Mouse (Mus musculus): Measurements from ENCODE around the gene Zfp791. TPM values are rescaled to one million over a fixed set of nuclear protein-coding genes. Genes with fewer than 3 reads are reported as not detected.
A peak's percentile ranks its signal among the peaks of the same experiment; 100 is the strongest.

The Zfp791 gene
- polyA plus RNA-seq, 1 experiment from 2014 or later, result 2.0 TPM

GRCm38 (mm10) chr8:85059879-85060616 lies 62.8 kb downstream of the Zfp791 start, which contains the start of gene Fbxw9:
TSS of gene Fbxw9 (plus strand) at chr8:85060055.
- Histone ChIP-seq H3K27ac (replicated peaks; ENCODE audit: low read depth, low read length) (no peak within 1 kb of the TSS), H3K9ac (replicated peaks; ENCODE audit: low read length) (peak within 1 kb of the TSS; percentile 67), H3K4me2 (ENCODE audit: low read depth, low read length) (peak within 1 kb of the TSS; percentile 92), H3K4me1 (ENCODE audit: control insufficient read depth, insufficient read depth, low read length) (0 out of 2 replicates have a peak, but pooled peaks cover 2% of the 10 kb centered on the region), H3K9me3 (replicated peaks; ENCODE audit: control insufficient read depth, low read length) (no peaks in the 10 kb centered on the region), H3K36me3 (replicated peaks; ENCODE audit: control insufficient read depth, insufficient read depth, low read depth, low read length) (0 out of 2 replicates have a peak, but pooled peaks cover 5% of the 10 kb centered on the region), H3K27me3 (ENCODE audit: control insufficient read depth, insufficient read depth, low read length) (no peaks in the 10 kb centered on the region), H3K4me3 (ENCODE audit: low read depth, low read length) (peak within 1 kb of the TSS; percentile 77)
- DNase-seq (ENCODE audit: low spot score) (peak; percentile 96), ATAC-seq (replicated peaks; ENCODE audit: insufficient number of reproducible peaks, low FRiP score, low TSS enrichment, low read depth) (peak; percentile 84)
- under 1% methylated on average over 52 of the region's 53 CpGs for WGBS

Small RNAs within 50 kb of the gene (microRNA-seq; reads per million reads assigned to microRNA genes)
- gene Gm23388 (ENCODE audit: borderline number of aligned reads) (13.2 reads per million, percentile 16 among the genes with 10 or more reads in this experiment), gene Mir7070 (ENCODE audit: borderline number of aligned reads) (1.9 reads per million)

Other genes with a start within 250 kb of the Zfp791 start
- gene Gcdh, start 229.2 kb downstream of the Zfp791 start, polyA plus RNA-seq (2014; fragmentation: Nextera tagmentation; extraction: Ambion mirVana), result 40.3 and 40.5 TPM in 2 replicates
- 11.1 and 14.4 TPM in 2 replicates for gene Klf1, start 221.2 kb downstream of the Zfp791 start, polyA plus RNA-seq (2014; fragmentation: Nextera tagmentation; extraction: Ambion mirVana)
- gene Dnase2a, start 214.5 kb downstream of the Zfp791 start, polyA plus RNA-seq (2014; fragmentation: Nextera tagmentation; extraction: Ambion mirVana), result 5.5 and 7.2 TPM in 2 replicates
- gene Mast1, start 185.7 kb downstream of the Zfp791 start, polyA plus RNA-seq (2014; fragmentation: Nextera tagmentation; extraction: Ambion mirVana), result 2.8 and 3.9 TPM in 2 replicates
- not detected in 2 replicates for gene Rtbdn, start 176.1 kb downstream of the Zfp791 start, polyA plus RNA-seq (2014; fragmentation: Nextera tagmentation; extraction: Ambion mirVana)
- gene Gm49661, start 153.7 kb downstream of the Zfp791 start, polyA plus RNA-seq (2014; fragmentation: Nextera tagmentation; extraction: Ambion mirVana), result not detected in 2 replicates
- gene Prdx2, start 153.5 kb downstream of the Zfp791 start, polyA plus RNA-seq (2014; fragmentation: Nextera tagmentation; extraction: Ambion mirVana), result 1,219 and 1,316 TPM in 2 replicates
- gene Rnaseh2a, start 153.3 kb downstream of the Zfp791 start, polyA plus RNA-seq (2014; fragmentation: Nextera tagmentation; extraction: Ambion mirVana), result 109 and 137 TPM in 2 replicates
- 5.4 and 6.2 TPM in 2 replicates for gene Junb, start 144.4 kb downstream of the Zfp791 start, polyA plus RNA-seq (2014; fragmentation: Nextera tagmentation; extraction: Ambion mirVana)
- 11.3 and 14.2 TPM in 2 replicates for gene Hook2, start 132.5 kb downstream of the Zfp791 start, polyA plus RNA-seq (2014; fragmentation: Nextera tagmentation; extraction: Ambion mirVana)
- not detected in 2 replicates for gene Best2, start 108.6 kb downstream of the Zfp791 start, polyA plus RNA-seq (2014; fragmentation: Nextera tagmentation; extraction: Ambion mirVana)
- gene Asna1, start 97.8 kb downstream of the Zfp791 start, polyA plus RNA-seq (2014; fragmentation: Nextera tagmentation; extraction: Ambion mirVana), result 130 and 132 TPM in 2 replicates
- gene Trir, start 96.3 kb downstream of the Zfp791 start, polyA plus RNA-seq (2014; fragmentation: Nextera tagmentation; extraction: Ambion mirVana), result 172 and 178 TPM in 2 replicates
- gene Tnpo2, start 86.2 kb downstream of the Zfp791 start, polyA plus RNA-seq (2014; fragmentation: Nextera tagmentation; extraction: Ambion mirVana), result 17.0 and 20.5 TPM in 2 replicates
- 20.4 and 21.2 TPM in 2 replicates for gene Fbxw9, start 63.0 kb downstream of the Zfp791 start, polyA plus RNA-seq (2014; fragmentation: Nextera tagmentation; extraction: Ambion mirVana)
- gene Gm5741, start 55.1 kb downstream of the Zfp791 start, polyA plus RNA-seq (2014; fragmentation: Nextera tagmentation; extraction: Ambion mirVana), result not detected in 2 replicates
- 61.9 and 67.7 TPM in 2 replicates for gene Dhps, start 51.3 kb downstream of the Zfp791 start, polyA plus RNA-seq (2014; fragmentation: Nextera tagmentation; extraction: Ambion mirVana)
- gene Wdr83os, start 42.4 kb downstream of the Zfp791 start, polyA plus RNA-seq (2014; fragmentation: Nextera tagmentation; extraction: Ambion mirVana), result 117 and 127 TPM in 2 replicates
- 48.6 and 52.2 TPM in 2 replicates for gene Wdr83, start 41.8 kb downstream of the Zfp791 start, polyA plus RNA-seq (2014; fragmentation: Nextera tagmentation; extraction: Ambion mirVana)
- 19.5 and 21.9 TPM in 2 replicates for gene Man2b1, start 39.8 kb downstream of the Zfp791 start, polyA plus RNA-seq (2014; fragmentation: Nextera tagmentation; extraction: Ambion mirVana)
- not detected in 2 replicates for gene Cks1brt, start 28.8 kb upstream of the Zfp791 start, polyA plus RNA-seq (2014; fragmentation: Nextera tagmentation; extraction: Ambion mirVana)
- not detected in 2 replicates for gene Olfr371, start 102.9 kb upstream of the Zfp791 start, polyA plus RNA-seq (2014; fragmentation: Nextera tagmentation; extraction: Ambion mirVana)
- 158 and 166 TPM in 2 replicates for gene Orc6, start 176.5 kb upstream of the Zfp791 start, polyA plus RNA-seq (2014; fragmentation: Nextera tagmentation; extraction: Ambion mirVana)
- 176 and 187 TPM in 2 replicates for gene Vps35, start 176.7 kb upstream of the Zfp791 start, polyA plus RNA-seq (2014; fragmentation: Nextera tagmentation; extraction: Ambion mirVana)